Mouse (Mus musculus) brain, adult 2 months (tissue): Measurements from ENCODE around the gene Mrgprh.

Experiments
- DNase-seq: peaks from one replicate; pipeline ENCODE4 v3.0.0; 2011; ENCODE audit warnings: low read depth, low spot score

Gene Mrgprh

DNA sequence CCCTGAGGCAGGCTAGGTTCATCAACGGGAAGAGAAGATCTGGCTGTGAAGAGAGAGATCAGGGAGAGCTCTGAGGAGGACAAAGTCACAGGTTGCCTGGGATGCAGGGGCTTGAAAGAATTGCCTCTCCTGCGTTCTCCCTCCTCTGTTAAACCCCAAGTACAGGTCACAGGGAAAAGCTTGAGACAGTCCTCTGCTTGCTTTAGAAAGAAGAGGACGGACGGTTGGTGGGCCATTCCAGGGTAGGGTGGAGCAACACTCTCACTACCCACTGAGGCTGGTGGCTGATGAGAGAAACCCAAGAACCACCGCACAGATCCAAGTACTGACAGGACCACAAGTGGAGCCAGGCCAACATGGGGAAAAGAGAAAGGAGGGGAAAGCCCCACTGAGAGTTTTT is at the start of gene Mrgprh:
Mrgprh (plus strand) TSS at position 301 of the 400 bp plus-strand sequence.
- no peak for DNase-seq

DNA sequence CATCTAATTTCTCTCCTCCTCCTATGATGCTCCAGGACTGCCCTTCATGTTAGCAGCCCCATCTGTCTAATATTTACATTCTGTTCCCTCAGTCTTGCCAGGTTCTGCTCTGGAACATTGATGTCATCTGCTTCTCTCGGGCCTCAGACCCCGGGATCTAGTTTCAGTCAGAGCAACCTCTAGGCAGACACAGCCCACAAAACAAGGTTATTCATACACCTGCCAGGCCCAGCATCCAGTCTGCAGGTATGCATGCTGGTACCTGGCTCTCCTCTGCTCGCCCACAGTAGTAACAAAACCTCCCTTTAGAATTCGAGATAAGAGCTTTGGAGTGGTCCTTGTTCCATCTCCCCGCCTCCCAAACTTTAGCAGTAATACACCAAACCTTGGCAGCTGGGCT is 45.5 kb upstream of the Mrgprh start:
- DNase-seq, result peak; percentile 76

DNA sequence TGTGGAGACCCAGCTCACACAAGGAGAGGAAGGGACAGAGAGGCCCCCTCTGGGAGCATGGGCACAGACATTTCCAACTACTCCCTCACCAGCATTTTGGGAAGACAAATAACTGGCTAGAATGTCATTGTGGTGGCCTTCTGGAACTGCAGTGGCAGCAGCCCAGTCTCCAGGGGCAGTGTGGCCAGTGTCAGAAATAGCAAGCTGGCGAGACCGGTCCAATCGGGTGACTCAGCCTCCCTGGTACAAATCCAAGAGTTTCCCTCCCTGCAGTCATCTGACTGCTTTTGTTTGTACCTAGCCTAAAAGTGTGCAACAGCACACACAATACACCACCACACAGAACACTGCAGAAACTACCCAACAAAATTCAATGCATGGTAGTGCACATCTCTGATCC is 43.6 kb upstream of the Mrgprh start:
- peak; percentile 92 for DNase-seq

DNA sequence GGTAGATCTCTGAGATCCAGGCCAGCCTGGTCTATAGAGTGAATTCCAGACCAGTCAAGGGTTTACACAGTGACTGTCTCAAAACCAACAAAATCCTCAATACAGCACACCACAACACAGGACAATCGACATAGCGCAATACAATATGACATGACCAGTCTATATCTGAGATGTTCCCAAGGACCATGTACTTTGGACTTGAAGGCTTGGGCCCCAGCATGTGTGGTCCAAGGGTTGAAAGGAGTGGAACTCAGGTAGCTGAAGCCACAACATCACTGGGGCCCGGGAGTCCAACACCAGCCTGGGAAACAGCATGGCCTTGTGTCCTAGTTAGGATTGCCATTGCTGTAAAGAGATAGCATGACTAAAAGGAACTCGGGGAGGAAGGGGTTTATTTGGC is 43.2 kb upstream of the Mrgprh start:
- DNase-seq, result no peak

DNA sequence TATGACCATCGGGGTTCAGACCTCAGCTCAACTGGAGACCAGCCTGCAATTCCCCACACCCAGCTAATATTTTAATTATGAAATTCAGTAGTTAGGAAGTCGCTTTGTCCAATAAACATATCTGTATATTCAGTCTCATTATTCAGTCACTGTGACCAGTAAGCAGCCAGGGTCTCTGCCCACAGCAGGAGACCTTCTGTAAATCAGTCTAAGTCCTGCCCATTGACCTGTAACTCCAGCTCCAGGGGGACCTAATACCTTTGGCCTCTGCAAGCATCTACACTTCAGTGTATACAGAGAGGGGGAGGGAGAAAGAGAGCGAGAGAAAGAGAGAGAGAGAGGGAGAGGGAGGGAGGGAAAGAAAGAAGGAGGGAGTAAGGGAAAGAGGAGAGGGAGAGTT is 41.5 kb upstream of the Mrgprh start:
- no peak for DNase-seq

DNA sequence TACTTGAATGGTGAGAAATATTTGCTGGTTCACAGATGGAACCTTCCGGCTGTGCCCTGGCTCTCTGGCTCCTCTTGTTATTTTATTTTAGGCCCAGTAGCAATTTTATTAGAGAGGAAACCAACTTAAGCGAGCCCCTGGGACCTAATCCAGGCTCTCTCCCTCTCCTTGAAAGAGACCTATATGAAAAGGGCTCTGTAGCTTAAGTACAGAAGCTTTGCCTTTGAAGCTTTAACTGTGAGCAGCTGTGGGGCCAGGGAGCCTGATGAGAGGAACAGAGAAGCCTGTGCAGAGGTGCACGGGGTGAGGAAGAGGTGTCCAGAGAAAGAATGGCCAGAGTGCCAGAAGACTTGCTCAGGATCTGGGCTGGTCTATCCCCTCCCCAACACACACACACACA is 41.0 kb upstream of the Mrgprh start:
- DNase-seq, result no peak

DNA sequence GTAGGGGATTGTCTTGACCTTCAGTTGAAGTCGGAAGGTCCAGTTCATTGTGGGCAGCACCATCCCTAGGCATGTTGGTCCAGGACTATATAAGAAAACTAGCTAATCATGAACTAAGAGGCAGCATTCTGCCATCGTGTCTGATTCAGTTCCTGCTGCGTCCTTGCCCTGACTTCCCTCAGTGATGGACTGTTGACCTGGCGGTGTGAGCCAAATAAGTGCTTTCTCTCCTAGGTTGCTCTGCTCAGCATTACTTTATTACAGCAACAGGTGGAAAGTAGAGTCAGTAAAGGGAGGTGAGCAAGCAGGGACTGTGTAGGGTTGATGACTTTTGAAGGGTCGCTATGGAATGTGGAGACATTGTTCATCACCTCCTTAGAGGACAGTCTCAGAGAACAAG is 40.1 kb upstream of the Mrgprh start:
- no peak for DNase-seq

DNA sequence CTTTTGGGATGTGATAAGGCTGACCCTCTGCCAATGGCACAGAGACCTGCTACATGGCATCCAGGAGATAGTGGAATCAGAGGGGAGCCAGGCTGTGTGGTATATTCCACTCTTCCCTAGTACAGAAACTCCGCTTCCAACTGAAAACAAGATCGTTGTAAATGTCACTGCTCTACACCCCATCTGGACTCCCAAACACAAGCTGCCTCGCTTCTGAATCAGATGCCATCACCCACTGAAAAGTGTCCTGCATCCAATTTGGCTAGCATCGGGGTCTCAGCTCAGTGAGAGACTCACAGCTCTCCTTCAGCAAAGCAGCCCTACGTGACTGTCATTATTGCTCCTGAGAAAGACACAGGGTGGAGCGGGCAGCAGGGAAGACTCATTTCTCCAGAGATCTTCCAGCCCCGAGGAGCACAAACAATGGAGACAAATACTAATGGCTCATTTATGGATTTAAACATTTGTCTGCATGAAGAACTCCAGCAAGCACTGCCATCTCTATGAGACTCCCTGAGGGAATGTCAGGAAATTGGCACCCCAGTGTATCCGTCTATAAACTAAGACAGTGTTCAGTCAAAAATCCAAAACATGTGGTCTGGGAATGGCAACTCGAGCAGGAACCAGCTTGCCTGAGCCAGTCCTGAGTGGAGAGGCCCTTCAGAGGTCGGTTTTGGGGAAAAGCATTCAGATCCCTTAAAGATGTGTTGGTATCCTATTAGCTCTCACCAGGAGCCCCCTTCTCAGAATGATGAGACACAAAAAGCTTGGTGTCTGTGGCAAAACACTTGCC is 36.2 kb upstream of the Mrgprh start:
- DNase-seq, result peak; percentile 92

DNA sequence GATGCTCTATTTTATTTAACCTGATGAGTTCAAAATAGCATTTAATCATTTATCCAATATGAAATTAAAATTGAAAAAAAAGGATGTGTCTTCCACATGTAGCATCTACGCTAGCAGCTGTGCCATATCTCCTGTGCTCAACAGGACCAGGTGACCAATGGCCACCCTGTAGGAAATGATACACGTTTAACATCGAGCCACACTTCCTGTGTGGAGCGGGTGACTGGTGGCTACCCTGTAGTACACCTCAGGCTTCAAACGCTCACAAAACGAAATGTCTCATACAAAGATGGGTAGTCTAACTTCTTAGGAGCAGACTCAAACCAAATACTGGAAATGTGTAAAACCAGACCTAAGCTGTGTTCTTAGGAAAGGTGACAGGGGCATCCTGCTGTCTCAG is 32.0 kb upstream of the Mrgprh start:
- DNase-seq, result no peak

DNA sequence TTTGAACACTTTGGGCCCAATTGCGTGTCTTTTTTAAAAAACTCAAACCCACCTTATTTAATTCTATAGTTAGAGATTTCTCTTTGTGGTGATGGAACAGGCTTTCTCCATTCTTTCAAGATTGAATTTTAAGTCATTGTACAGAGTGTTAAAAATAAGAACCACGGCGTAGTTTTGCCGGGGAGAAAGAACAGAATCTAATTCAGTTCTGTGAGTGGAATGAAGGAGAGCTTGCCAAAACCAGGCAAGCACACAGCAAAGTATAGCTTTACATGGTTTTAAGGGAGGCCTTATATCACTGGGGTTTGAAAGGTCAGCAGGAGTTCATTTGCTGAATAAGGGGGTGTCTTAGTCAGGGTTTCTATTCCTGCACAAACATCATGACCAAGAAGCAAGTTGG is 31.3 kb upstream of the Mrgprh start:
- peak; percentile 59 for DNase-seq

DNA sequence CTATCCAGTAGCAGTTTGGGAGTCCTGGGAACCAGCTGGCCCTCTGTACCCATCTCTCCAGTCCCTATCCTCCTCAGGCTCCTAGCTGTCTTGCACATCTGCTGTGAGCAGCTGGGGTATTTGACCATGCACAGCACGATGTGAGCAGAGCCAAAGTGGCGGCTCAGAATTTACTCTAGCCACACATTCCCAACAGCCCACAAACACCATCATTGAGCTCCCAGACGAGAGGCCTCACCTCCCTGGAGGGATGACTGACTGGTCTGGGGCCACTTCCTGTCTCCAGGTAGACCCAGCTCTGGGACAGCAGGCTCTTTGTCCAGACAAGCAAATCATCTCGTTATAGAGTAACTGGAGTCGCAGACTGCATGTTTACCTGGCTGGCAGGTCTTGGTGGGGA is 30.0 kb upstream of the Mrgprh start:
- DNase-seq, result no peak

DNA sequence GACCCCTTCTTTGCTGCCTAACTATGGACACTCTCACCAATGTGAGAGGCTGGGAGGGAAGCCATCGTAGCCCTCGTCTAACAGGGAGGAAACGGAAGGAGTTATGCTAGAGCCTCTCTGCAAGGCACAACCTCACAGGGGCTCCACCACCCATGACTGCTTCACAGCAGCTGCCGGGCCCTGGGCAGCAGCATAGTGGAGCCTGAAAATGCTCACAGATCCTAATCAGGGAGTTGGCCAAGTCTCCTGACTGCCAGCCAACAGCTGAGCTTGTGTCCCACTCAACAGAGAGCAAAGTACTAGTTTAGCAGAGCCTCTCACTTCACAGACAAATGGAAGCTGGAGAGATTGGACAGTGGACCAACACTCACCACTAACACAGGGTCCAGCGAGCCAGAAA is 29.4 kb upstream of the Mrgprh start:
- DNase-seq, result peak; percentile 76

DNA sequence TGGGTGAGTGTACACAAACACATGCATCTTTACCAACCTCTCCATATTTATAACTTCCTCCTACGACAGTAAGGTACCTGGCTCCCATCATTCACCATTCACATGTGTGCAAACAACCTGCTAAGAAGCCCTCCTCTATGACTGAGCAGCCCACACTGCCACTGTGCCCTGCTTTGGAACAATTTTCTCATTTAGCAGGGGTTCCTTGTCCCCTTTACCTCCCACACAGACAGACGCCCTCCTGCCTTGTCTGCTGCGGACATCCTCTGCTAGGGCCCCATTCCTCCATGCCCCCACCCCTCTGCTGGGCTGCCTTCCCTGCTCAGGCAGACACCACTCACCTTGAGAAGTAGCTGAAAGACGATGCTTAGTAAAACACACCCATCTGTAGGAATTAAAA is 28.1 kb upstream of the Mrgprh start:
- no peak for DNase-seq

DNA sequence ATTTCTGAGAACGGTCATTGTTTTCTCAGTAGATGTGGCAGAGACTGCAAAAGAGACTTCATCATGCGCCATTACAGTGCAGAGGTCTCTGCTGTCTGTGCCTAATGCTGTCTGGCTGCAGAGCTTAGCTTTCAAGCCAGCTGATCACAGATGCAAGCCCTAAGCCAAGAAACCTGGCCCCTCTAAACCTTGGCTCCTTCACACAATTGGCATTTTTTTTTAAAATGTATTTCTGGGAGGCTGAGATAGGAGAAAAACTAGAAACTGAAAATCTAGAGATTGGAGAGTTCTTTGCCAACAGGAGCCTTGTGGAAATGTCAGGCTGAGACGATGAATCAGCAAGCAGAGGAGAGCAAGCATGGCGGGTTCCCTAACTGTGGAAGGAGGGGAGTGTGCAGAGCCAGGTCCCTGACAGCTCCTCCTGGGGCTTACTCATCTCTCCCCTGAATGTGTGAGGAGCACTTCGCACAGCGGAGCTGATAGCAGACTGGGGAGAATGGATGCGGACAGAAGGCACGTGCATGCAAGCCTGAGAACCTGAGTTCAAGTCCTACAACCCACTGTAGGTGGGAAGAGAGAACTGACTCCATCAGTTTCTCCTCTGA is 26.0 kb upstream of the Mrgprh start:
- DNase-seq, result peak; percentile 92

DNA sequence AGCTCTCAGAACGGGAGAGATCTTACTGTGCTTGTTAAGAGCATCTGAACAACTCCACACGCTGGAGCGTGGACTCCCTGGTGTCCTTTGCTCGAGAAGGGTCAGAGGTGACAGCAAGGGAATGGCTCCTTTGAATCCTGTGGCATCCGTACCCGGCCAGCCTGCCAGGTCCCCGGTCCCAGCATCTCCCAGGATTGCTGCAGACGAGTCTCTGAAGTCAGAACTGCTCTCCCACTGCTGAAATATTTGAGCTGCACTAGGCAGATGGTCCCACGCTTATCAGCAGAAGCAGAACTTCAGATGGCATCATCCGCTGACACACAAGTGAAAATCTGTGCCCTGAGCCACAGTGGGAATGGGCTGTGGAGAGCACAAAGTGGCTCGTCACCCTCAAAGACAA is 24.1 kb upstream of the Mrgprh start:
- peak; percentile 80 for DNase-seq

DNA sequence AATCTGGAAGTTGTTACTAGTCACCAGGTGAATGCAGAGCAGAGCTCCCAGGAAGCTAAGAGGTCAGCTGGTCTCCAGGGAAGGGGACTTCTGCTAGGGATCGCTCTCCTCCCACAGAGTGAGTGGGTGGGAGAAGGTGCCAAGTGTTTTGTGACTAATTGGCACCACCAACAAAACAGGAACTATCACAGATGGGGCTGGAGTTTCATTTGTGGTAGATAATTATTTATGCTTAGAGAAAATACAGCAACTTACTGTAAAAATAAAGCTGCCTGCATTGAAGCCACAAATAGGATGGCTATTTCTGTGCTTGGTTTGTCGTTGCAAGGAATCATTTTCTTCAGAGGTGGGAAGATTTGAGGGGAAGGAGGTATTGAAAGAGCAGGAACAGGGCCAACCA is 22.0 kb upstream of the Mrgprh start:
- DNase-seq, result peak; percentile 83

DNA sequence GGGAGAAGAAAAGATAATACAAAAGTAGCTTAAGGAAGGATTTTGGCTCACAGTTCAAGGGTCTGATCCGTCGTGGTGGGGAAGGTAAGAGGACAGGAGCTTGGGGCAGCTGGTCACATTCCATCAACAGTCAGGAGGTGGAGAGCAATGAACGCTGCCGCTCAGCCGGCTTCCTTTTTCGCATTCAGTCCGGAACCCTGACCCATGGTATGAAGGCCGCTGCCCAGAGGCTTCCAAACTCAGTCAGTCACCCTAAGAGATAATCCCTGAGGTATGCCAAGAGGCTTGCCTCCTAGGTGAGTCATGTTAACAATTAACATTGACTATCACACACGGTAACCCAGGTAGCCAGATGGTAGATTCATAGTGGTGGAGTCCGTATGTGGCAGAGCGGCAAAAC is 21.4 kb upstream of the Mrgprh start:
- no peak for DNase-seq

DNA sequence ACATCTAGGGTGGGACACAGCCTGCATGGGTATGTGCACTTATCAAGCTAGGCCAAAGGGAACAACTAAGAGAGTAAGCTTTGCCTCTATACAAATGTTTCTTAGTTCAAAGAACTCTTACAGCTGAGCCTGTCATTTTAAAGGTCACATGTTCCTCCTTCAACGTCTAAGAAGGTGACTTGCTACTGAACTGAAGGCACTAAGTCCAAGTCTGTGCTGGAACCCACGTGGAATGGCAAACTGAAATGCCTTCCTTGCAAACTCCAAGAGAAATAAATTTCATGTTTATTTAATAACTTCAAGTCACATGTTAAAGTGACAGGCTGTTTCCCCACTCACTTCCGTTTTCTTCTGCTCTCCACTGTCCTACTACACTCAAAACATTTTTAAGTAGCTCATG is 18.4 kb upstream of the Mrgprh start:
- no peak for DNase-seq

DNA sequence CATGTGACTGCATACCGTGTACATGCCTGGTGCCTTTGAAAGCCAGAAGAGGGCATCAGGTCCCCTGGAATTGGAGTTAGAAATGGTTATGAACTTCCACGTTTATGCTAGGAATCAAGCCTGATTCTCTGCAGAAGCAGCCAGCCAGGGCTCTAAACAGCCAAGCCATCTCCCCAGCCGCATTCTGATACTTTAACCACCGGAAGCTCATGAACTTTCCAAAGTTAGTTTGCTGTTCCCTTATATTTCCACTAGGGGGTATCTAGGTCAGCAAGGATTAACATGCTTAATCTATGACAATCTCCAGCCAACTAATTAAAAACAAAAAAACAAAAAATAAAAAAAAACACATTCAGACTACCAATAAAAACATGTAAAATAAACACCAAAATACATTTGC is 17.8 kb upstream of the Mrgprh start:
- DNase-seq, result no peak

DNA sequence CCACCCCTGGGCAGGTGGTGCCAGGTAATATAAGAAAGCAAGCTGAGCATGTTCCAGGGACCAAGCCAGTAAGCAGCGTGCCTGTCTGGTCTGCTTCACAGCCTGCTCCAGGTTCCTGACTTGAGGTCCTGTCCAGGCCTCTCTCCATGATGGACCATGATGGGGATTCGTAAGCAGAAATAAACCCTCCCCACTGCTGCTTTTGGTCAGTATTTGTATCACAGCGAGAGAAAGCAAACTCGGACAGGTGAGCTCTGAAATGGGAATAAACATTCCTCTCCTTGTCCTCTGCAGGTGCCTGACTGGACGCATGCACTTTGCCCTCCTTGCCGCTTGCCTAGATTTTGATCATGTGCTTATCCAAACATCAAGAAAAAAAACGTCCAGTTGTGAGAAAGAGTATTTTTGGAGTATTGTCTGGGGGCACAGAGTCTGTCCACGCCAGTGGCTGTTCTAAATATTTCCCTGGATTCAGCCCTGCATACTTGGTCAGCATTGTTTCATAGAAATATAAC is 16.8 kb upstream of the Mrgprh start:
- no peak for DNase-seq

DNA sequence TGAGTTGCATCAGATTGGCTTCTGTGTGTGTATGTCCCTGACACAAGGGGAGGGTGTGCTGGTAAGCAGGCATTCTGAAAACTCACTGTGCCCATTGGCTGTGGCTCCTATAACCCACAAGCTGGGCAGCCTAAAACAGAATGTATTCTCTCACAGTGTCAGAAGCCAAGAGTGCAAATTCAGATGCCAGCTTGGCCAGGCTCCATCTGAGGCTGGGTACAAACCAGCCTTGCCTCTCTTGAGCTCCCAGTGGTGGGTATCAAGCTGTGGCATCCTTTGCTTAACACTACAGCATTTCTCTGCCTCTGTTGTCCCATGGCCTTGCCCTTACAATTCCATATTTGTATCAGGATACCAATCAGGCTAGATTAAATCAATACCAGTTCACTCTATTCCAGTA is 11.7 kb upstream of the Mrgprh start:
- DNase-seq, result no peak

DNA sequence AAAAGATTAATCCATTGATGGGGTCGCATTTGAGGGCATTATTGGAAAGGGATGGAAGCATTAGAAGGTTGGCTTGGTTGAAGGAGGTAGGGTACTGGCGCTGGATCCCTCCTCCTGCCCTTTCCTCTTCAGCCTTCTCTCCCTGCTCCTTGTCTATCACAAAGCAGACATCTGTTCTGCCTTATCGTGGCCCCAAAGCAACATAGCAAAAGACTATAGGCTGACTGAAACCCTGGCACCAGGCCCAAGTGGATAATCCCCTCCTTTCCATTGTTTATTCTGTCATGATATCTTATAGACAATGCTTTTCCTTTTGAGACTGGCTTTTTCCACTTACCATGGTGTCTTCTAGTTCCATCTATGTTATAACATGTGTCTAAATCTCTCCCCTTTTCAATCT is 10.4 kb upstream of the Mrgprh start:
- no peak for DNase-seq

DNA sequence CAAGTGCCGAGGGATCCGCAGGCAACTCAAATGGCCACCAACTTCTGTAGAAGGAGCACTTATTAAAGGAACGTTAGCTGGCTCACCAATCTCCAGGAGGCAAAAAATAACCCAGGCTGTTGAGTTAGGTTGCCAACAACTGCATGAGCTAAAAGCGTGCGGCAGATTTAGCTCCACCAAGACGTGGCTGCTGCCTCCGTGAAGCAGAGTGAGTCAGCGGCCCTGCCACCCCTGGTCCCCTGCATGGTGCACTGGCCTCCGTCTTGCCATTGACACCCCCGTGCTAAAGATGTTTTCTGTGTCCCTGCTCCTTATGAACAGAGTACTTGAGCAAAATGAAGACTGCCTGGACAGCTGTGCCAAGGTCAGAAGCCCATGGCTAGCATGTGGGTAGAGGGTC is 9.0 kb upstream of the Mrgprh start:
- peak; percentile 92 for DNase-seq
